Mouse (Mus musculus) right cerebral cortex, postnatal 4 days (tissue): Measurements from ENCODE around the gene Cnr2.

Source experiments
- DNase-seq: peaks from one replicate; pipeline ENCODE4 v3.0.0-alpha.2; 2022

Cnr2 gene

DNA sequence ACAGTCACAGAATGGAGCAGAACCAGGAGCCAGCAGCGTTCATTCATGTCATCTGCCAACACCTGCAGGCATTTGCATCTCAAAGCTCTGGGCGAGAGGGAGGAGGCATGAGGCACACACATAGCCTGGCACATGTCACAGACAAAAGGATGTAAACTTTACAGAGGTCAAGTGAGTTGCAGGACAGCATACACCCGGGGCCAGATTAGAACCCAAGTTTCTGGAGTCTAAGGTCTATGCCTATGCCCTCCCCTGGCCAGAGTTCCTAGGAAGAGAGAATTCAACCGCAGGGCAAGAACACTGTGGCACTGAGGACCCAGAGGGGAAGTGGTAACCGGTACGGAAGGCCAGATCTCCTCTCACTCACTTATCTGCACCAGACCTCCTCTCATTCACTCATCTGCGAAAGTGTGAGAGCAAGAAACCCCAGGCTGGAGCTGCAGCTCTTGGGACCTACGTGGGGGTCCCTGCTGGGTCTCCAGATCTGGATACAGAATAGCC lies at the start of gene Cnr2:
Gene Cnr2, plus strand, starts transcription at position 324 of the 501 bp plus-strand sequence.
- DNase-seq, result no peak

DNA sequence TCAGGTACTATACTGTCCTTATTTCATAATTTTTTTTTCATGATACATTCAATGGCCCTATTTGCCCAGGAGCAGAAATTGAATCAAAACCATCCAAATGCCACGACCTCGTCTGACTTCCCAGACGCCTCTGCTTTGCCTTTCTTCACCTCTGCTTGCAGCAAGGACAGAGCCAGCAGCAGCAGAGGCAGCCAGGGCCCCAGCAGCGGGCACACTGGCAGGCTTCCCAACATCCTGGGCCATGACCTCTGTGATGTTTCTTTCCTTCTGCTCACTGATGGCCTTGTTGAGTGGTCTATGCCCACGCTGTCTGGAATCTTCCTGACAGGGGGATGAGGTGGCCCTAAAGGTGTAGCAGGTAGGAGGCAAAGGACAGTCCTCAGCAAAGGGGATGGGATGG lies 47.6 kb upstream of the Cnr2 start:
- no peak for DNase-seq

DNA sequence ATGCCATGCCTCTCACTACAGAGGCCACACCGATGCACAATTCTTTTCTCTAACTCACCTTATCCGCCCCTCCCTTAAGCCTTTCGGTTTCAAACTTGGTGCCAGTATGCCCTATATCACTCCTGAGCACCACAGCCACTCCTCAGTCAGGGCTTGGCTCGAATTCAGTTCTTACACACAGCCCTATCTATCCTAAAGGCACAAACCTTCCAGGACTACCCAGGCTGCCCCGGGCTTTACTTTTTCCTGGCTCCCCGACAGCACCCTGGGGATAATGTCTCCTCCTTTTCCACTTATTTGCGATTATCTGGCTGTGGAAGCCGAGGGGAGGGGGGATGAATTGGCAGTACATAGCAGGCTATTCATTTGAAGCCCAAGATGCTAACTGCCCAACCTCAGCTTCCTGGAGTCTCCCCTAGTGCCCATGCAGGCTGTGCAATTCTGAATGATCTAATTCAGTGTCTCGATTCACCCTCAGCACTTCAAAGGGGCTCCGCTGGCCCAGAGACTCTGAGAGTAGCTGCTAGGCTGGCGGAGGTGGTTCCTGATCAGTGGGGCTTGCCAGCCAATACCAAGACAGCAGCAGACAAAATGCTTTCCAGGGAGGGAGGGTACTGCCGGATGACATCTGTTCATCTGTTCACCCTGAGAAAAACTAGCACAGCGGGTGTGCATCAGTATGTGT lies 44.6 kb upstream of the Cnr2 start:
- DNase-seq, result peak; percentile 43

DNA sequence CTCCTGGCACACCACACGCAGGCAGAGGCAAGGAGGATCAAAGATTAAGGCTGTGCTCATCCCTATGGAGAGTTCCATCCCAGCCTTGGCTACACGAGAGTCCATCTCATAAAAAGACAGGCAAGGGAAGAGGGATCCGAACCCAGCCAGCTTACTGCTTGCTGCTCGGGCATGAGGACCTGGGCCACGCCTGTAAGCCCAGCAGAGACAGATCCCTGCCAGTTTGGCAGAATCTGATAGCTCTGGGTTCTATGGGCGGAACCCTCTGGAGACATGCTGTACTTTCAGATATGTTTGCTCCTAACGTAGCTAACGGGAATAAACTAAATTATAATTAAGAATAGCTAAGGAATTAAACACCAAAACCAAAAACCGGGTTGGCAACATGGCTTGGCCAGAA lies 43.3 kb upstream of the Cnr2 start:
- DNase-seq, result no peak

DNA sequence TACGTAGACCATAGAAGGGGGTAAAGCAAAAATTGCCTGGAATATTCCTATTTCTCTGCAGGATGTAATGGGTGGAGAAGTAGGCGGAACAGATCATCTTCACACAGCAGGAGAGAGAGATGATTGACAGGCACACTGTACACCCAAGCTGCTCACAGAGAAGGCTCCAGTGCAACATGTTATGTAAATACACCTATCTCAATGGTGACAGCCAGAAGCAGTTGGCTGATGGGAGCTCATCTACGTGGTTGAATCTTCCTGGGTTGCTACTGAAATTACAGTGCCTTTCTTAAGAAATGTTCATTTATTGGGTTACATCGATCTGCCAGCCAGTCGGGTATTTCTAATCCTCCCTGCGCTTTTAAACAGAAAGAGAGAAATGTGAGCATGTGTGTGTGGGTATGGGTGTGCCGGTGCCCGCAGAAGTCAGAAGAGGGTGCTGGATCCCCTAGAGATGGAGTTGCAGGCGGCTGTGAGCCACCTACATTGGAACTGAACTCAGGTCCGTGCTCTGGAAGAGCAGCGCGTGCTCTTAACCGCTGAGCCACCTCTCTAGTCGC lies 41.1 kb upstream of the Cnr2 start:
- no peak for DNase-seq

DNA sequence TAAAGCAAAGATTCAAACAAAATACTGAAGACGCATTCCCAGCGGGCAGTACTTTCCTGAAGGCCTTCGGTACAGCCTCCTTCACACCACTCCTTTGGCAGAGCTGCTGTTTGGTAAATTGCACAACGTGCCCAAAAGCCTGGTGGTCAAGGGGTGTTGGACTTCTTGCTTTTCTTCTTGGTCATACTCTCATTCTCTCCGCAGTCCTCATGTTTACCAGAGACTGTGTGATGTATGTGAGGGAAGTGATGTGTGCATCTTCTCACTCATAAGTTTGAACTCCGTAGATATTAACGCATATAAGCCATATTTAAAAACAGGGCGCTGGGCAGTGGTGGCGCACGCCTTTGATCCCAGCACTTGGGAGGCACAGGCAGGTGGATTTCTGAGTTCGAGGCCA lies 40.6 kb upstream of the Cnr2 start:
- no peak for DNase-seq

DNA sequence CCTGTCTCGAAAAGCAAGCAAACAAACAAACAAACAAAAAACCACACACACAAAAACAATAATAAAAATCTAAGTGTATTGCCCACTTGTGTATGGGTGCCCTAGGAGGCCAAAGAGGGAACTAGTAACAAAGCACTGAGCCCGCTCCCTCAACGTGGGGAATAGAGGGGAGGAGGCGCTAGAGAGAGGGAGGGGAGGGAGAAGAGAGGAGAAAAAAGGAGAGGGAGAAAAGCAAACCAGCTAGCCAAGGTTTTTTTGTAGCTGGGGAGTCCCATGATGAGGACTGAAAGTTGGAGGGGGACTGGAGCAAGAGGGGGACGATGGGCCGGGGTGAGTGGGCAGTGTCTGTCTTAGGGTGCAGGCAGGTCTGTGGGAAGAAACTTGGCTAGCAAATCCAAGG lies 40.1 kb upstream of the Cnr2 start:
- DNase-seq, result no peak

DNA sequence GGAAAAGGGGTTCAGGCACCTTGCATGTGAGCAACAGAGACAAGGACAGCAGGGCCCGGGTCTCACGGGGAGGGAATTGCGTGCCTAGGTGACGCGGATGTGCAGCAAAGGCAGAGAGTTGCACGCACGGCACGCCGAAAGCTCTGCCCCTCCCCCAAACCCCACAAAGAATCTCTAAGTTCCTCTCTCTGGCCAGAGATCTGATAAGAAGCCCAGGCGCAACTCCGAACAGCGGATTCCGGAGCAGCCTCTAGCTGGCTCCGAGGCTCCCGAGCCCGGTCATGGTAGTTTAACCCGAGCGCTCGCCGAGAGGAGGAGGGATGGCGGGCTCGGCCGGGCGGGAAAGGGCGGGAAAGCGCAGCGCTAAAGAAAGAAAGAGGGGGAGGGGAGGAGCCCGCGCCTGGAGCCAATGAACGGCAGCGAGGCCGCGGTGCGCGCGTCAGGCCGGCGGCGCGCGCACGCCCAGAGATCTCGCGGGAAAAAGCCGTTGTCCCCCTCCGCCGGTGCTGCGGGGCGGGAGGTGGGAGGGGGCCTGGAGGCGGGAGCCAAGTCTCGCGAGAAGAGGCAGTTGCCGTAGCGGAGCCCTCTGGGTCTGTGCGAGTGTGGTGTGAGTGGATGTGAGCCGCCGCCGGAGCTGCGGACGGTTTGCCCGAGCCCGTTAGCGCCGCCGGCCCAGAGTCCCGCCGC lies 39.5 kb upstream of the Cnr2 start, which contains the start of gene Srsf10:
Gene Srsf10, plus strand, starts transcription at position 212 of the 687 bp plus-strand sequence.
- DNase-seq, result peak; percentile 96

DNA sequence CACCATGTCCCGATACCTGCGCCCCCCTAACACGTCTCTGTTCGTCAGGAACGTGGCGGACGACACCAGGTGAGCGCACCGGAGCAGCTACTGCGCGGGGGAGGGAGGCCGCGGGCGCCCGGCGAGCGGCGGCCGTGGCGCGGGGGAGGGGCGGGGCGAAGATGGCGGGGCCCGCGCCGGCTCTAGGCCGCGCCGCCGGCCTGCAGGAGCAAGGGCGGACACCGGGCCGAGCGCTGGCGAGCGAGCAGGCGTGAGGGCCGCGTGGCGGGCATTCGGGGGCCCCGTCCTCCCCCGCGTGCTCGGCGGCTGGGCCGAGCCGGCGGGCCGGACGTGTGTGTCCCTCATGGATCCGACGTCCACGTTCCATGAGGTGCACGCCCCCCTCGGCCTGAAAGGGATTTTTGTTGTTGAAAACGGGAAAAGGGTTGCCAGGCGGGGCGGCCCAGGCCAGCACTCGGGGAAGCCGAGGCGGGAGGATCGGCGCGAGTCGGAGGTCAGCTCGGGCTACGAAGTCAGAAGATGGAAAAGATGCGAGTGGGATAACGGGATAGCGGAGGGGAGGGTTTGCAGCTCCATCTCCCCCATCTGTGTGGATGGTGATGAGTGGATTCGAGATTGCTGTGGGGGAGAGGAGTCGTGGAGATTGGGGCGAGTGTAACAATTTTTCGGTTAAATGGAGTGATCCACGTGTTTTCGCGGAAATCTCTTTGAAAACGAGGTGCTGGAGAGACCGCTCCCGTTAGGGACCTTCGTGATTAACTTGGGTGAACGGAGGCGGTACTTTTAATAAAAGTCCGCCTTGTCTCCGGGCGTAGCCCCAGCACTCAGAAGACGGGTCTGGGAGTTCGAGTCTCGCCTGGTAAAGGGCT lies 38.7 kb upstream of the Cnr2 start:
- peak; percentile 62 for DNase-seq

DNA sequence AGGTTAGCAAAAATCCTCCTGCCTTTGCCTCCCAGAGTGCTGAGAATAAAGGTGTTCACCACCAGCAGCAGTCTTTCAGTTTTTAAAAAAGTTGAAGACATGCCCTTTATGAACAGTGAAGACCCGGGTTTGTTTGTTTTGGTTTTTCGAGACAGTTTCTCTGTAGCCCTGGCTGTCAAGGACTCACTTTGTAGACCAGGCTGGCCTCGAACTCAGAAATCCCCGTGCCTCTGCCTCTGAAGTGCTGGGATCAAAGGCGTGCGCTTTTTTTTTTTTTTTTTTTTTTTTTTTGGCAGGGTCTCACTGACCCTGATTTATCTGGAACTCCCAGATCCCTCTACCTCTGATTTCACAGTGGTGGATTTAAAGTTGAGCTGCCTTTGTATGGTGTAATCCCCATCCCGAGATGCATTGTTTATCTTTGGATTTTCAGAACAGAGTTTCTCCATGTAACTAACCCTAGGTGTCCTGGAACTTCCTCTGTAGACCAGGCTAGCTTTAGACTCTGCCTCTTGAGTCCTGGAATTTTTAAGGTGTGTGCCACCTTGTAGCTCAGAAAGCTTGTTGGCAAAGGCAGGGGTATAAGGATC lies 37.5 kb upstream of the Cnr2 start:
- no peak for DNase-seq

DNA sequence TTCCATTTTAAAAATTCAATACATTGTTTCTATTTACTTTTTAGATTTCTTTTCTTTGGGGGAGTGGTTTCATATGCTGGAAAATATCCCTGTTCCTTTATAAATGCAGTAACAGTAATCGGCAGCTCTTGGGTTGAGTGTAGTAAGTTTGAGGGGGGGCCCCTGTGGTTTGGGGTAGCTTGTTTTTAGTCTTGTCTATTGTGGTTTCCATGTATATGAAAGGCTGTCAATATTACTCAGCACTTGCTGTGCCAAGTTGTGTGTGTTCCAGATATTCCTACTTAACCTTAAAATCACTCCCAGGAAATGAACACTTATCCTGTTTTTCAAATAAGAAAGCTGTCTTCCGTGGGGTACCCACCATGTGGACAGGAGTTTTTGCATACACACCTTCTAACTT lies 26.2 kb upstream of the Cnr2 start:
- DNase-seq, result no peak

DNA sequence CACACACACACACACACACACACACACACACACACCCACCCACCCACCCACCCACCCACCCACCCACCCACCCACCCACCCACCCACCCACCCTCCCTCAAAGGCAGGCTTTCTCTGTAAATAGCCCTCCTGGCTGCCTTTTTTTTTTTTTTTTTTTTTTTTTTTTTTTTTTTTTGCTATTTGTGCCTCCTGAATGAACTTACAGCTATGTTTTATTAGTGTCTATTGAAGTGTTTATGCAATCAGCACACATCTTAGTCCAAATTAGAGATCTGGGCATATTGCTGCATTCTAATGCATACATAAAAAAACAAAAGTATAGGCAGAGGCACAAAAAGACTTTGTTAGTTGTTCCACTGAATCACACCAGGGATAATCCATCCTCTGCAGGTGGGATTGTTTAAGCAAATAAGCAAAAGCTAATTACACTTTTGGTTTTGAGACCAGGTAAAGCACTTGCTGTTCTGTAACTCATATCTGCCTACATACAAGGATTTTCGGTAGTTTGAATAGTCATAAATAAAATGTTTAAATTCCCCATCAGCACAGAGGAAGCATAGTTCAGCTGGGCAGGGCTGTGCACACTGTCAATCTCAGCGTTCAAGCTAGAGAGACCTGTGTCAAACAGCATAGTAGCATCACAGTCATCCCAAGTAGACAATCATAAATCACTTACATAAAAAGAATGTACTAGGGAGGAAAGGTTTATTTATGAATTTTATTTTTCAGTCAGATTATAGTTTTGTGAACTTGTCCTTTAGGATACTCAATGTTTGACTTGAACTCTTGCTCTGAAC lies 24.8 kb upstream of the Cnr2 start:
- no peak for DNase-seq

DNA sequence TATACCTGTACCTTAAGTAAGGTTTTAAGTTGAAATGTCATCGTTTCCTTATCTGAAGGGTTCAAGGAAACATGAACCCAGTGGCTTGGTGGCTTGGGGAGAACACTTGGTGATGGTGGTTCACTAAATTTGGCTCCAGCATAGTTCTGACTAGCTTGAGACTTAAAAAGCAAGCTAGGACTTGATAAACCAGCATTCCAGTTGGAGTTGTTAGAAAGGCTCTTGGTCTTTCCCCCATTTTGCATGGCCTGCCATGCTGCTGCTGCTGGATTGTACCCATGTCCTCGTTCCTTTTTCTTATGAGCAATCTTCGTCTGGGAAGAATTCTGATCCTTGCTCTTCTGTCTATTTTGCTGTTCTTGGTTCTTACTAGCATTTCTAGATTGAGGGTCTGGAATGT lies 23.2 kb upstream of the Cnr2 start:
- no peak for DNase-seq

DNA sequence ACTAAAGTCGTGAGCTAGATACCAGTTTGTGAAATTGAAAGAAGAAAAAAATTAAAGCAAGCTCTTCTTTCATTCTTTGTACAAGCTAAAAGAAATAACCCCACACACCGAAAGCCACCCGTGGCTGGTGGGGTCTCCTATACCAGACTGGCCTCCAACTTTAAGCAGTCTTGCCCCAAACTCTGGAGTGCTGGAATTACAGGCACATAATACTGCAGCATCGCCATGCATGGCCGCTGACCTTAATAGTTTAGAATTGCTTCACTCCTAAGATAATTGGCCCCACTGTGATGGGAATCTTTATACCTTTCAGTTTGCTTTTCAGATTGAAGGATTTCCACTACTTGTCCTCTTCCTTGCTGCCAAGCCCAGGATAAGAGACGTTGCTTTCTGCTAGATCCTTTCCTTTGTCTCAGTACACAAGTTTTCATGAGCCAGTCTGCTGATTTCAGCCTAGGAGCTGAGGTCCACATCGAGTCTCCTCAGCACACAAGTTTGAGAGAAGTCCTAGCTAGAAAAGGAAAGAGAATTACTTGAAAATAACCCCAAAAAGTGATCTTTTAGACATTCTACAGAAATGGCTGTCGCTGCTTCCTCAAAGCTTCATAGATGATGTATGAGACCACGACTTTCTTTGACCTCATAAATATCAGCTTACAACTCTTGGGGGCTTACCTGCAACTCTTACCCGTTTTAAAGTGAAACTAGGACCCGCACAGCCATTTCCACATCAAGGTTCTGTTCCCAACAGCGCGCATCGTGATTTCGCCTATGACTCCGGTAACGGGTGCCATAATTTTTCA lies 22.4 kb upstream of the Cnr2 start:
- no peak for DNase-seq

DNA sequence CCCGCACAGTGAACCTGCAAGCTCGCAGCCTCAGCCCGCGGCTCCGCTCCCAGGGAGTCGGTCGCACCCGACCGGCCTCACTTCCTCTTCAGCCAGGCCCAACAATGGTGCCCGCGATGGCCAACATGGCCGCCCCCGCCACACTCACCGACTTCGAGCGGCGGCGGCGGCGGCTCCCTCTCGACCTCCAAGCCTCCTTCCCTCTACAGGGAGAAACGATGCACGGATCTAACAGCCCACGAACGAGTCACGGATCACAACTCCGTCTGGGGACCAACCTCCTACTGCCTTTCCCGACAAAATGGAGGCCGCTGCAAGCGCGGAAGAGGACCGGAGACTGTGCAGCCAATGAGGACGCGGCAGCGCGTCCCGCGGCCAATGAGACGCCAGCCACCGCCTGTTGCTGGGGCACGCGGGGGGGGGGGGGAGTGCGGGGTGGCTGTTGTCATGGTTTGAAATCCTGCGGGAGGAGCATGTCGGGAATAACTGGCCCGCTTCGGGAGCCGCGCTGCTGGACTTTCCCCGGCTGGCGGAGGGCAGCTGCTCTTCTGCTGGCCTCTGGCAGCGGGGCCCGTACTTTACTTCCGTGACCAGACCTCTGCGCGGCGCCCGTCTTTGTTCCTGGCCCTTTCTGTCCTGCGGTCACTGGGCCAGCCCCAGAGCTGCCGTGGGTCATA lies 21.5 kb upstream of the Cnr2 start, which contains the start of gene Pnrc2:
Gene Pnrc2, minus strand, starts transcription at position 325 of the 677 bp plus-strand sequence.
- peak; percentile 84 for DNase-seq

DNA sequence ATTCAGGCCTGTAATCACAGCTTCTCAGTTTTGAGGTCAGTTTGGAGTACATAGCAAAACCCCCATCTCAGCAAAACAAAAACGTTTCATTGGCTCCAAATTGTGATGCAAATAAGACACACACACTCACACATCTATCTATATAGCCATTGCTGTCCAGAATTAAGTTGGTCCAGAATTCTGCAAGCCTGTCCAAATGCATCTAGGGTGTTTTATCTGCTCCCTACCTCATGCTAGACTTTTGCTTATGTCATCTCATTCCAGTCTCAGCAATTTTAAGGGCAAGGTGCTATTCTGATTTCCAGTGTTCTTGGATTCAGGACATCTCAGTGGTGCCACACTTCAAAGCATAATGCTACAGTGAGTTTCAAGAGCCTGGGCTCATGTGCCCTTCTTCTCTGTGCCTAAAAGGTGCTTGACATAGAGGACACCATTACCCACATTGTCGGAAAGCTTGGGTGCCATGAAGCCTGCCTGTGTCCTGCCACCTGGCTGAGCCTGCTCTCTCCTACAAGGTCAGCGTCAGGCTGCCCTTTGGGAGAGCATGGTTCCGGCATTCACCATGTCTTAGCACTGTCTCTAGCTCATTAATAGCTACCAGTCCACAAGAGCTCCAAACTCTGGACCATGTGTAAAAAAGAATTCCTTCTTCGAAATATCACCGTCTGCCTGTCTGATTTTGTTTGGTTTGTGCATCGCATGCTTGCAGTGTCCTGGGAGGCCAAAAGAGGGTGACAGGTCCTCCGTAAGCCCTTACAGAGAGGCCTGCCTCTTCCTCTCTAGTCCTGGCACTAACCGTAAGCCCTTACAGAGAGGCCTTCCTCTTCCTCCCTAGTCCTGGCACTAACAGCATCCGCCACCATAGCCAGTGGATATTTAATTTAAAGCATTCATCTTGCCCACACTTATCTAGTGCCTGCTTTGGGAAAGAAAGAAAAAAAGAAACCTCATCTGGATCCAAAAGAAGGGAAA lies 20.3 kb upstream of the Cnr2 start:
- no peak for DNase-seq

DNA sequence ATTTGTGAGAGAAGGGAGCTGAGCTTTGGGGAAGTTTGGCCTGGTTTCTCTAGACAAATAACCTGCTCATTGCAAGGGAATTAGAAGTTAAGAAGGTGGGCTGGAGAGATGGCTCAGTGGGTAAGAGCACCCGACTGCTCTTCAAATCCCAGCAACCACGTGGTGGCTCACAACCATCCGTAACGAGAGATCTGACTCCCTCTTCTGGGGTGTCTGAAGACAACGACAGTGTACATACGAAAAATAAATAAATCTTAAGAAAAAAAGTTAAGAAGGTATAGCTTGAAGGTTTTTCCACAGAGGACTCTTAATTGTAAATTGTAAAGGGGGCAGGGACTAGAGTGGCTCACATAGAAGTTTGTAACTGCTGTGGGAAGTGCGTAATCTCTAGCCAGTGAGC lies 19.6 kb upstream of the Cnr2 start:
- DNase-seq, result no peak

DNA sequence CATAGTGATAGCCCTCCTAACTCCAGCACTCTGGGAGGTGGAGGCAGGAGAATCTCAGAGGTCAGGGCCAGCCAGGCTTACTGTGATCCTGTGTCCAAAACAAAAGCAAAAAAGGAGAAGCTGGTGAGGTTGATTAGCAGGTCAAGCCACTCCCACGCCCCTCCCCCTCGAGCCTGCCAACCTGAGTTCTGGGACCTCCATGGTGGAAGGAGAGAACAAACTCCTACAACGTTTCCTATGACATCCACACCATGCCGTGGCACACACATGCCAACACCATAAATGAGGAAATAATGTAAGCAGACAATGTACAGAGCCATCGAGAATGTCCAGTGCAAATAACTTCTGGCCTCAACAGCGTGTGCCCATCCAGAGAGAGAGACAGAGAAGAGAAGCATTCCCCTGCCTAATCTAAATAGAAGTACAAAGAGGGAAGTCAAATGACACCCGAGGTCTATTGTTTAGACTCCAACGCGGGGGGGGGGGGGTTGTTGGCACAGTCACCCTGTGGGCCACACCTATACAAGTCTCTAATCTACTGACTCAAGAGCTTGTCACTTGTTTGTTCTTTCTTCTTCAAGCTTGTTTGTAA lies 19.1 kb upstream of the Cnr2 start:
- no peak for DNase-seq

DNA sequence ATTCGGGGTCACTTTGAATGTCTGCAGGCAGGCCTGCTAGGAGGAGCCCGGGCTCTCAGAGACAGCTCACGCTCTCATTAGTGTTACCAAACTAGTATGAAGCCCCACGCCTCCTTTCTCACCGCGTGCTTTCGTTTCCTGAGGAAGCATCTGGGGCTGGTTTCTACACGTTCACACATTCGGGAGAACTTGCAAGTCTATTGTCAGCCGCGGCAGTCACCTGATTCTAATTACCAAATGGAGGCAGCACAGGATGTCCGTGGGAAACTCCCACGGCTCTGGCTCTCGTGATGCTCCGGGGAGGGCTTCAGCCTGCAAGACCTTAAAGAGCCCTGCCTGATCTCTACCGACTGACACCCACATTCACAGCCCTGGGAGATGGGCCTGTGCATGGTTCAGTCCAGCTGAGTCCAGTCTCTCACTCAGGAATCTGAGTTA lies 18.6 kb upstream of the Cnr2 start:
- DNase-seq, result peak; percentile 35
